Mouse (Mus musculus) midbrain, embryonic 12.5 days (tissue): ENCODE results near the gene Gm42906. TPM values are rescaled to one million over a fixed set of nuclear protein-coding genes. Genes with fewer than 3 reads are reported as not detected.

ENCODE experiments used
- ATAC-seq: fragments of 200-750 bp; cut with Nextera tagmentation; 2 replicates; pipeline ENCODE4 v1.8.0; 2017; ENCODE audit warnings: low read depth, moderate TSS enrichment, moderate library complexity; ENCODE audit not compliant: low FRiP score
- H3K27ac ChIP-seq: fragments of 300-500 bp; sonication (generic); replicated peaks from 2 replicates; pipeline ENCODE4 v1.5.1; 2016; ENCODE audit warnings: mild to moderate bottlenecking
- H3K27me3 ChIP-seq: fragments of 300-500 bp; sonication (generic); 2 replicates; pipeline ENCODE4 v1.6.1; 2016; ENCODE audit warnings: mild to moderate bottlenecking
- H3K36me3 ChIP-seq: fragments of 300-500 bp; sonication (generic); 2 replicates; pipeline ENCODE4 v1.6.1; 2016
- H3K4me1 ChIP-seq: fragments of 300-500 bp; sonication (generic); 2 replicates; pipeline ENCODE4 v1.6.1; 2016
- H3K4me2 ChIP-seq: fragments of 300-500 bp; sonication (generic); replicated peaks from 2 replicates; pipeline ENCODE4 v1.6.1; 2016; ENCODE audit warnings: mild to moderate bottlenecking, moderate library complexity
- H3K4me3 ChIP-seq: fragments of 300-500 bp; sonication (generic); 2 replicates; pipeline ENCODE4 v1.5.1; 2016; ENCODE audit warnings: mild to moderate bottlenecking
- H3K9ac ChIP-seq: fragments of 300-500 bp; sonication (generic); replicated peaks from 2 replicates; pipeline ENCODE4 v1.6.1; 2016; ENCODE audit warnings: mild to moderate bottlenecking, moderate library complexity
- H3K9me3 ChIP-seq: fragments of 300-500 bp; sonication (generic); 2 replicates; pipeline ENCODE4 v1.6.1; 2016; ENCODE audit warnings: mild to moderate bottlenecking
- WGBS: fragments of 180-500 bp; shearing (Covaris S2); methylation state at CpG from one replicate; pipeline ENCODE4 v1.1.7; 2016; 5-methylcytosine and 5-hydroxymethylcytosine counted together
- polyA plus RNA-seq: library from polyadenylated mRNA; unstranded; fragments of >200 nt; fragmentation: Nextera tagmentation; extraction: Ambion mirVana; gene quantifications from 2 replicates; pipeline ENCODE4 v1.2.1, GENCODE M21; 2016

Gene Gm42906
- polyA plus RNA-seq, 1 experiment from 2014 or later = not detected

GRCm38 (mm10) chr5:151174485-151175460 lies 253.2 kb downstream of the Gm42906 start:
- 79% methylated on average over 7 of the region's 7 CpGs for WGBS
- Histone ChIP-seq H3K9me3 (no peaks in the 10 kb centered on the region), H3K4me1 (no peaks in the 10 kb centered on the region), H3K27me3 (no peaks in the 10 kb centered on the region), H3K27ac (no peak overlapping the region), H3K4me2 (no peak overlapping the region), H3K36me3 (no peaks in the 10 kb centered on the region), H3K4me3 (no peak overlapping the region), H3K9ac (no peak overlapping the region)
- ATAC-seq = no peak

GRCm38 (mm10) chr5:151173774-151174173 lies 254.2 kb downstream of the Gm42906 start:
- Histone ChIP-seq H3K4me3 (no peak overlapping the region), H3K27ac (no peak overlapping the region), H3K4me1 (no peaks in the 10 kb centered on the region), H3K9me3 (no peaks in the 10 kb centered on the region), H3K4me2 (no peak overlapping the region), H3K36me3 (no peaks in the 10 kb centered on the region), H3K27me3 (no peaks in the 10 kb centered on the region), H3K9ac (no peak overlapping the region)
- no peak for ATAC-seq
- WGBS = 83% methylated on average over 1 of the region's 1 CpGs

- H3K36me3 ChIP-seq = no peaks in the 10 kb centered on the region
- H3K9ac ChIP-seq = no peak overlapping the region
- no peaks in the 10 kb centered on the region for H3K4me1 ChIP-seq
- H3K9me3 ChIP-seq = no peaks in the 10 kb centered on the region
- H3K4me3 ChIP-seq = no peak overlapping the region
- no peak for ATAC-seq
- H3K4me2 ChIP-seq = no peak overlapping the region
- H3K27me3 ChIP-seq = no peaks in the 10 kb centered on the region
- H3K27ac ChIP-seq = no peak overlapping the region
- WGBS = 84% methylated on average over 3 of the region's 3 CpGs
Measured at GRCm38 (mm10) chr5:151170168-151170750, 257.7 kb downstream of the Gm42906 start.

GRCm38 (mm10) chr5:151168191-151168590 lies 259.8 kb downstream of the Gm42906 start:
- no peak overlapping the region for H3K27ac ChIP-seq
- WGBS = 92% methylated on average over 3 of the region's 3 CpGs
- no peak overlapping the region for H3K4me3 ChIP-seq
- H3K36me3 ChIP-seq = no peaks in the 10 kb centered on the region
- H3K27me3 ChIP-seq = no peaks in the 10 kb centered on the region
- H3K4me1 ChIP-seq = peaks cover 4% of the 10 kb centered on the region; the same call in 1 of the 2 replicates
- no peak overlapping the region for H3K9ac ChIP-seq
- no peak for ATAC-seq
- no peak overlapping the region for H3K4me2 ChIP-seq
- no peaks in the 10 kb centered on the region for H3K9me3 ChIP-seq

GRCm38 (mm10) chr5:151167641-151168040 lies 260.3 kb downstream of the Gm42906 start:
- no peaks in the 10 kb centered on the region for H3K9me3 ChIP-seq
- H3K36me3 ChIP-seq = no peaks in the 10 kb centered on the region
- no peak overlapping the region for H3K27ac ChIP-seq
- H3K4me1 ChIP-seq = peaks cover 4% of the 10 kb centered on the region; the same call in 1 of the 2 replicates
- 83% methylated on average over 6 of the region's 6 CpGs for WGBS
- H3K27me3 ChIP-seq = no peaks in the 10 kb centered on the region
- H3K9ac ChIP-seq = no peak overlapping the region
- no peak for ATAC-seq
- H3K4me3 ChIP-seq = no peak overlapping the region
- H3K4me2 ChIP-seq = no peak overlapping the region

- no peak for ATAC-seq
- WGBS = 88% methylated on average over 5 of the region's 5 CpGs
Measured at GRCm38 (mm10) chr5:151166266-151166665, 261.7 kb downstream of the Gm42906 start.

GRCm38 (mm10) chr5:151165381-151166016 lies 262.5 kb downstream of the Gm42906 start:
- Histone ChIP-seq H3K4me3 (no peak overlapping the region), H3K27ac (no peak overlapping the region), H3K9me3 (no peaks in the 10 kb centered on the region), H3K36me3 (no peaks in the 10 kb centered on the region), H3K27me3 (no peaks in the 10 kb centered on the region), H3K9ac (no peak overlapping the region), H3K4me1 (peaks cover 4% of the 10 kb centered on the region; the same call in 1 of the 2 replicates), H3K4me2 (no peak overlapping the region)
- WGBS = 85% methylated on average over 6 of the region's 6 CpGs
- ATAC-seq = no peak

More at GRCm38 (mm10) chr5:151166266-151166665, 261.7 kb downstream of the Gm42906 start:
- H3K27me3 ChIP-seq = no peaks in the 10 kb centered on the region
- H3K9ac ChIP-seq = no peak overlapping the region
- H3K9me3 ChIP-seq = no peaks in the 10 kb centered on the region
- peaks cover 4% of the 10 kb centered on the region; the same call in 1 of the 2 replicates for H3K4me1 ChIP-seq
- no peak overlapping the region for H3K4me3 ChIP-seq
- no peak overlapping the region for H3K27ac ChIP-seq
- H3K4me2 ChIP-seq = no peak overlapping the region
- H3K36me3 ChIP-seq = no peaks in the 10 kb centered on the region

- Histone ChIP-seq H3K9ac (no peak overlapping the region), H3K27me3 (no peaks in the 10 kb centered on the region), H3K4me3 (no peak overlapping the region), H3K36me3 (no peaks in the 10 kb centered on the region), H3K9me3 (no peaks in the 10 kb centered on the region), H3K4me1 (peaks cover 4% of the 10 kb centered on the region; the same call in 1 of the 2 replicates), H3K4me2 (no peak overlapping the region), H3K27ac (no peak overlapping the region)
- ATAC-seq = no peak
- 85% methylated on average over 4 of the region's 4 CpGs for WGBS
Measured at GRCm38 (mm10) chr5:151164815-151165214, 263.1 kb downstream of the Gm42906 start.

GRCm38 (mm10) chr5:151162642-151163041 lies 265.3 kb downstream of the Gm42906 start:
- no peak overlapping the region for H3K9ac ChIP-seq
- no peaks in the 10 kb centered on the region for H3K27me3 ChIP-seq
- H3K9me3 ChIP-seq = no peaks in the 10 kb centered on the region
- H3K4me2 ChIP-seq = no peak overlapping the region
- H3K4me3 ChIP-seq = no peak overlapping the region
- peaks cover 4% of the 10 kb centered on the region; the same call in 1 of the 2 replicates for H3K4me1 ChIP-seq
- WGBS = 94% methylated on average over 3 of the region's 3 CpGs
- H3K36me3 ChIP-seq = no peaks in the 10 kb centered on the region
- no peak overlapping the region for H3K27ac ChIP-seq
- no peak for ATAC-seq

- H3K27me3 ChIP-seq = no peaks in the 10 kb centered on the region
- H3K9ac ChIP-seq = no peak overlapping the region
- no peaks in the 10 kb centered on the region for H3K9me3 ChIP-seq
- no peaks in the 10 kb centered on the region for H3K36me3 ChIP-seq
- H3K4me3 ChIP-seq = no peak overlapping the region
- no peak overlapping the region for H3K27ac ChIP-seq
- no peak for ATAC-seq
- 78% methylated on average over 1 of the region's 1 CpGs for WGBS
- peaks cover 3% of the 10 kb centered on the region; the same call in 1 of the 2 replicates for H3K4me1 ChIP-seq
- no peak overlapping the region for H3K4me2 ChIP-seq
Measured at GRCm38 (mm10) chr5:151155247-151155646, 272.7 kb downstream of the Gm42906 start.

GRCm38 (mm10) chr5:151154780-151155179 lies 273.2 kb downstream of the Gm42906 start:
- Histone ChIP-seq H3K4me3 (no peak overlapping the region), H3K27me3 (no peaks in the 10 kb centered on the region), H3K9ac (no peak overlapping the region), H3K9me3 (no peaks in the 10 kb centered on the region), H3K36me3 (no peaks in the 10 kb centered on the region), H3K4me2 (no peak overlapping the region), H3K27ac (no peak overlapping the region), H3K4me1 (peaks cover 3% of the 10 kb centered on the region; the same call in 1 of the 2 replicates)
- ATAC-seq = no peak
- WGBS = 43% methylated on average over 3 of the region's 3 CpGs

- Histone ChIP-seq H3K4me3 (no peak overlapping the region), H3K9me3 (no peaks in the 10 kb centered on the region), H3K27me3 (no peaks in the 10 kb centered on the region), H3K4me2 (no peak overlapping the region), H3K4me1 (peaks cover 3% of the 10 kb centered on the region; the same call in 1 of the 2 replicates), H3K27ac (no peak overlapping the region), H3K9ac (no peak overlapping the region), H3K36me3 (no peaks in the 10 kb centered on the region)
- 77% methylated on average over 4 of the region's 4 CpGs for WGBS
- ATAC-seq = no peak
Measured at GRCm38 (mm10) chr5:151154030-151154429, 273.9 kb downstream of the Gm42906 start.
